Mouse (Mus musculus): ENCODE results near the gene Erc2. TPM values are rescaled to one million over a fixed set of nuclear protein-coding genes. Genes with fewer than 3 reads are reported as not detected.

Erc2 gene
- total and polyA plus RNA-seq, 2 experiments from 2014 or later = 94.0 to 119 TPM

DNA sequence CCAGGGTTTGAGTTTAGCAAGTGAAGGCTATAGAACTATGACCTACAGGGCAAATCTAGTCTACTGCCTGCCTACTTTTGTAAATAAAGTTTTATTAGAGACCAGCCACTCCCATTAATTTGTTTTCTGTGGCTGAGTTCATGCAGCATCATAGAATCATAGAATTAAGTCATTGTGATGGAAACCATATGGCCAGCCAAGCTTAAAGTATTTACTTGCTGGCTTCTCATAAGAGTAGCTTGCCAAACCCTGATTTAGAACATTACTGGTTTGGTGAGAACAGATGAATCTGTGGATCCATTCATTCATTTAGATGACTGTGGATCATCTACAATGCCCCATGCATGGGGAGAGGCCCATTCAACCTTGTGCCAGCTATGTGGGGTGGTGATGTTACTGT lies 733.8 kb downstream of the Erc2 start:
- no peak overlapping the region for H3K4me2 ChIP-seq (ENCODE audit: low read depth, low read length, poor library complexity, severe bottlenecking)
- H3K27me3 ChIP-seq (ENCODE audit: insufficient read depth, low read length) = no peaks in the 10 kb centered on the region
- no peak overlapping the region for H3K9ac ChIP-seq (replicated peaks; ENCODE audit: low read length, poor library complexity, severe bottlenecking)
- no peaks in the 10 kb centered on the region for H3K36me3 ChIP-seq (ENCODE audit: insufficient read depth, low read length)
- H3K27ac ChIP-seq (ENCODE audit: low read depth, low read length) = no peak overlapping the region
- no peaks in the 10 kb centered on the region for H3K4me1 ChIP-seq (ENCODE audit: insufficient read depth, low read length)
- DNase-seq (ENCODE audit: low spot score) (no peak), ATAC-seq (ENCODE audit: low FRiP score) (no peak)
- H3K4me3 ChIP-seq (ENCODE audit: low read depth, low read length) = no peak overlapping the region
- TF ChIP-seq CTCF (IDR thresholded peaks at IDR 0.05) = no peak
- no peaks in the 10 kb centered on the region for H3K9me3 ChIP-seq (ENCODE audit: low read length)

GRCm38 (mm10) chr14:28359502-28359901 lies 737.3 kb downstream of the Erc2 start:
- DNase-seq (ENCODE audit: low spot score) (no peak), ATAC-seq (ENCODE audit: low FRiP score) (no peak)
- WGBS = 80% methylated on average over 4 of the region's 4 CpGs
- no peaks in the 10 kb centered on the region for H3K27me3 ChIP-seq (ENCODE audit: insufficient read depth, low read length)
- H3K4me1 ChIP-seq (ENCODE audit: insufficient read depth, low read length) = no peaks in the 10 kb centered on the region
- no peak overlapping the region for H3K27ac ChIP-seq (ENCODE audit: low read depth, low read length)
- no peaks in the 10 kb centered on the region for H3K9me3 ChIP-seq (ENCODE audit: low read length)
- no peak overlapping the region for H3K9ac ChIP-seq (replicated peaks; ENCODE audit: low read length, poor library complexity, severe bottlenecking)
- no peak overlapping the region for H3K4me2 ChIP-seq (ENCODE audit: low read depth, low read length, poor library complexity, severe bottlenecking)
- TF ChIP-seq CTCF (IDR thresholded peaks at IDR 0.05) = no peak
- no peaks in the 10 kb centered on the region for H3K36me3 ChIP-seq (ENCODE audit: insufficient read depth, low read length)
- no peak overlapping the region for H3K4me3 ChIP-seq (ENCODE audit: low read depth, low read length)

GRCm38 (mm10) chr14:28359983-28360382 lies 737.8 kb downstream of the Erc2 start:
- 90% methylated on average over 4 of the region's 4 CpGs for WGBS
- H3K36me3 ChIP-seq (ENCODE audit: insufficient read depth, low read length) = no peaks in the 10 kb centered on the region
- no peaks in the 10 kb centered on the region for H3K9me3 ChIP-seq (ENCODE audit: low read length)
- H3K4me1 ChIP-seq (ENCODE audit: insufficient read depth, low read length) = no peaks in the 10 kb centered on the region
- no peak for TF ChIP-seq CTCF (IDR thresholded peaks at IDR 0.05)
- no peak overlapping the region for H3K4me2 ChIP-seq (ENCODE audit: low read depth, low read length, poor library complexity, severe bottlenecking)
- DNase-seq (ENCODE audit: low spot score) (no peak), ATAC-seq (ENCODE audit: low FRiP score) (no peak)
- no peak overlapping the region for H3K27ac ChIP-seq (ENCODE audit: low read depth, low read length)
- H3K27me3 ChIP-seq (ENCODE audit: insufficient read depth, low read length) = no peaks in the 10 kb centered on the region
- no peak overlapping the region for H3K9ac ChIP-seq (replicated peaks; ENCODE audit: low read length, poor library complexity, severe bottlenecking)
- H3K4me3 ChIP-seq (ENCODE audit: low read depth, low read length) = no peak overlapping the region

DNA sequence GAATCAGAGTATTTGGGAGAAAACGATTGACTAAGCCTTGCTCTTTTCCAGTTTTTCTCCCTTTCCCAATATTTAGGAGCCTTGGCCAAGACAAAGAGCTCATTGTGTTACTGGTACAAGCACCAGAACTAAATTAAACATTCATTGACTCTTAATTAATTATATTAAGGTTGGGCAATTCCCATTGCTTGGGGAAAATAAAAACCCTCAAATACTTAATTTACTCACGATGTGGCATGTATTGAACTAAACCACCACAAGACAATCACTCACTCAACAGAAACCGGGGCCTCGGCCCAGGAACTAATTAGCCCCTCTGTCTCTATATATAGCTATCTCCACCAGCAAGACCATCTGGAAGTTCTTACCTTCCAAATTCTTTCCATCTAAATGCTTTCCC lies 740.1 kb downstream of the Erc2 start:
- Histone ChIP-seq H3K4me3 (ENCODE audit: low read depth, low read length) (no peak overlapping the region), H3K9me3 (ENCODE audit: low read length) (no peaks in the 10 kb centered on the region), H3K36me3 (ENCODE audit: insufficient read depth, low read length) (no peaks in the 10 kb centered on the region), H3K27ac (ENCODE audit: low read depth, low read length) (no peak overlapping the region), H3K4me1 (ENCODE audit: insufficient read depth, low read length) (no peaks in the 10 kb centered on the region), H3K4me2 (ENCODE audit: low read depth, low read length, poor library complexity, severe bottlenecking) (no peak overlapping the region), H3K9ac (replicated peaks; ENCODE audit: low read length, poor library complexity, severe bottlenecking) (no peak overlapping the region), H3K27me3 (ENCODE audit: insufficient read depth, low read length) (0 out of 2 replicates have a peak, but pooled peaks cover under 1% of the 10 kb centered on the region)
- no peak for TF ChIP-seq CTCF (IDR thresholded peaks at IDR 0.05)
- WGBS = 75% methylated on average over 4 of the region's 4 CpGs
- ATAC-seq (ENCODE audit: low FRiP score) (no peak), DNase-seq (ENCODE audit: low spot score) (no peak)

DNA sequence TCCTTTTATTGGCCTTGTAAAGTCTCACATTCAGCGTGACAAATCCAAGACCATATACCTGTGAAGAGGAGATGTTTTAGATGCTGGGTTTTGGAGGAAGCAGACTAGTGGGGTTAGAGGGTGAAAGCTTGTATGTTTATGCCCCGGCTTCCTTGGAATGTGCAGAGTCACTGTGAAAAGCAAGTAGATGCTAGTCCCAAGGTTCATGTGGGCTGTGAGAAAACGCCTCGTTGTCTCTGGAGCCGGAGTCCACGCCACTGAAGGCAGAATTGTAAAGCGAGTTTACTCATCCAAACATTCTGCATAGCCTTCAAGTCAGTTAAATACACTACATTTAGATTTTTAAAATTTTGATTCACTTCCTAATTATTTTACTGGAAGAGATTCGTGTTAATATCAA lies 748.5 kb downstream of the Erc2 start:
- Histone ChIP-seq H3K4me1 (ENCODE audit: insufficient read depth, low read length) (peaks cover 1% of the 10 kb centered on the region; the same call in 1 of the 2 replicates), H3K9me3 (ENCODE audit: low read length) (no peaks in the 10 kb centered on the region), H3K9ac (replicated peaks; ENCODE audit: low read length, poor library complexity, severe bottlenecking) (no peak overlapping the region), H3K36me3 (ENCODE audit: insufficient read depth, low read length) (no peaks in the 10 kb centered on the region), H3K27me3 (ENCODE audit: insufficient read depth, low read length) (peaks cover 7% of the 10 kb centered on the region), H3K27ac (ENCODE audit: low read depth, low read length) (no peak overlapping the region), H3K4me3 (ENCODE audit: low read depth, low read length) (no peak overlapping the region), H3K4me2 (ENCODE audit: low read depth, low read length, poor library complexity, severe bottlenecking) (no peak overlapping the region)
- 74% methylated on average over 8 of the region's 8 CpGs for WGBS
- DNase-seq (ENCODE audit: low spot score) (no peak), ATAC-seq (ENCODE audit: low FRiP score) (no peak)
- TF ChIP-seq CTCF (IDR thresholded peaks at IDR 0.05) = no peak

DNA sequence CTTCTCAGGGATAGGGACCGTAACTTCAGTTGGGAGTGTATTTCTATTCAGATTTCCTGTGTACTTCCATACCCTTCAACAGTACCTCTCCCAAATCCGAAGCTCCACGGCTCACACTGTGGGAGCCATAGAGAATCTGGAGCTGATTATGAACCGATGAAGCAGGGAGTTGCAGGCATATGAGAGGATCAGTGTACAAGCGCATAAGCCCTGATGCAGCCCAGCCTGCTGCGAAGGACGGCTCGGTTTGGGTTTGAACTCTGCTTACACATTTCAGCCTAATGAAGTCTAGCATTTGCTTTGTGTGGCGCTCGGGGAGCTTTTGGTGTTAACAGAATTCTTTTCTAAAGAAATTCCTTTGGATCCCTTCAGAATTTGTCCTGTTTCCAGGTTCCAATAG lies 749.4 kb downstream of the Erc2 start:
- Histone ChIP-seq H3K4me2 (ENCODE audit: low read depth, low read length, poor library complexity, severe bottlenecking) (no peak overlapping the region), H3K27ac (ENCODE audit: low read depth, low read length) (no peak overlapping the region), H3K27me3 (ENCODE audit: insufficient read depth, low read length) (peaks cover 7% of the 10 kb centered on the region), H3K9me3 (ENCODE audit: low read length) (no peaks in the 10 kb centered on the region), H3K36me3 (ENCODE audit: insufficient read depth, low read length) (no peaks in the 10 kb centered on the region), H3K4me3 (ENCODE audit: low read depth, low read length) (no peak overlapping the region), H3K4me1 (ENCODE audit: insufficient read depth, low read length) (peaks cover 7% of the 10 kb centered on the region; the same call in 1 of the 2 replicates), H3K9ac (replicated peaks; ENCODE audit: low read length, poor library complexity, severe bottlenecking) (no peak overlapping the region)
- DNase-seq (ENCODE audit: low spot score) (no peak), ATAC-seq (ENCODE audit: low FRiP score) (no peak)
- TF ChIP-seq CTCF (IDR thresholded peaks at IDR 0.05) = no peak
- WGBS = 75% methylated on average over 10 of the region's 10 CpGs

All from midbrain, postnatal 0 days (tissue).